Mouse (Mus musculus): ENCODE measurements around the gene Hdhd5.

DNA sequence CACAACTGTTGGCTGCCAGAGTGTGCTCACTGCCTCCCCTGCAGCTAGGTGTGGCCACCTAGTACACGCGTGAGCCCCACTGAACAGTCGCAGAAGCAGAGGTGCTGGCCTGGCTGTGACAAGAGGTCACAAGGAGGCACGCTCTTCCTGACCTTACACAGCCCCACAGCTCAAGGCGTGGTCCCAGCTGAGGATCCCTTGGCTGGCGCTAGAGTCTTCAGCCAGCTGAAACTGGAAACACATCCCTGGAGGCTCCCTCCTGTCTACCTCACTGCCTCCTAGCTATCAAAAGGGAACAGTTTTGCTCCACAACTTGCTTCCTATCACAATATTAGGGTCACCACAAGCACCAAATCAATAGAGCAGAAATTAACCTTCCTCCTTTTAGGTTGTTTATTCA lies 19.9 kb downstream of the Hdhd5 start:
- TF ChIP-seq POLR2A (IDR thresholded peaks at IDR 0.05; ENCODE audit: low read depth, low read length) (no peak), CTCF (IDR thresholded peaks at IDR 0.05; ENCODE audit: extremely low read depth, insufficient read length, insufficient replicate concordance, low read depth, low read length) (no peak)
